Mouse (Mus musculus): Measurements from ENCODE around the gene Osbpl8.

DNA sequence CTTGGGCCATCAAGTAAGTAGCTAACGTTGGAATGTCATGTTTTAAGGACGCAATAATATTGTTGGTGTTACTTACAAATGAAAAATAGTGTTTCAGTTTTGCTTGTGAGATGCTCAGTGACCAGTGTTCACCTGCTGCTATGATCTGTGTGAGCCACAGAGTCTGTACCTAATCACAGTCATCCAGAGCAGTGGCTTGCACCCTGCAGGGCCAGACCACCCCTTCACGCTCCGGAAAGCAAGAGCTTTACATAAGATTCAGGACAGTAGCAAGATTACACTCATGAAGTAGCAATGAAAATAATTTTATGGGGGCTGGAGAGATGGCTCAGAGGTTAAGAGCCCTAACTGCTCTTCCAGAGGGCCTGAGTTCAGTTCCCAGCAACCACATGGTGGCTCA is 60.1 kb downstream of the Osbpl8 start:
- TF ChIP-seq CTCF (IDR thresholded peaks at IDR 0.05; ENCODE audit: low read depth, low read length) (no peak), POLR2A (IDR thresholded peaks at IDR 0.05; ENCODE audit: extremely low read depth, insufficient read depth, low read length) (no peak)

Measured in liver, adult 2 months (tissue).